Mouse (Mus musculus): ENCODE measurements around the gene App.

App gene

DNA sequence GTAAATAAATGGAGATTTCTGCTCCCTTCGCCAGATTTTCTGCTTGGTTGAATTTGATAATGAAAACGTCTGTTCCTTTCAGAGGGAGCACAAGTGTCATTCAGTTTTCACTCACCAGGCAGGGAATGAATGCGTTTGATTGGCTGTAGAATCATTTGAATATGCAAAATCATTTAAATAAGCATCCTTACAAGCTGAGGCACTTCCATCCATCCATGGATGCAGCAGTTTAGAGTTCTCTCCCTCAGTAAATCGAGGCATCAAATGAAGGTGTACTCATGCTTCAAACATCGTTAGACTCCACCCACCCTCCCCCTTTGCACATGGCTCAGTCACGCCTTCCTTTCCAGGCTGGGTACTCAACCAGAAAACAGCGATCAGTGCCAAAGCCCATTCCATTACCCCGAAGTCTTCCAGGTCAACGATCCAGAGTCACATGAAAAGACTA lies 80.9 kb downstream of the App start:
- Histone ChIP-seq H3K27me3 (ENCODE audit: control insufficient read depth, insufficient read depth, low read length, poor library complexity, severe bottlenecking) (no peaks in the 10 kb centered on the region), H3K36me3 (ENCODE audit: control insufficient read depth, insufficient read depth, low read length, poor library complexity, severe bottlenecking) (no peaks in the 10 kb centered on the region)
- DNase-seq (ENCODE audit: low read depth, low spot score) = no peak

DNA sequence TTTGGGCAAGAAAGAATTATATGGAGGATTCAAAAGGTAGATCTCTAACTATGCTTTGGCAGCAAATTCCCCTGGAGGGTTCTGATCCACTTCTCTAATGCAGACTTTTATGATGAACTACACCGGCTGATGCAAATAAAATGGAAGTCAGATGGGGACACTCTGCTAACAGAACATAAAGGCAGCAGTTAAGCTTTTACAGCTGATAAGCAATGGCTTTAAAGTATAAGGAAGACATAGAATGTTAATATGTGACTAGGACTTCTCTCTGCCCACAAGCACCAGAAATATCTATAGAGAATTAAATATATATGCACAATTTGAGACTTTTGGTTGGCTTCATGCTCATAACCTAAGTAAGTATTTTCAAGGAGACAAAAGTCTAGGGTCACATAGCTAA lies 81.4 kb downstream of the App start:
- Histone ChIP-seq H3K36me3 (ENCODE audit: control insufficient read depth, insufficient read depth, low read length, poor library complexity, severe bottlenecking) (no peaks in the 10 kb centered on the region), H3K27me3 (ENCODE audit: control insufficient read depth, insufficient read depth, low read length, poor library complexity, severe bottlenecking) (no peaks in the 10 kb centered on the region)
- no peak for DNase-seq (ENCODE audit: low read depth, low spot score)

DNA sequence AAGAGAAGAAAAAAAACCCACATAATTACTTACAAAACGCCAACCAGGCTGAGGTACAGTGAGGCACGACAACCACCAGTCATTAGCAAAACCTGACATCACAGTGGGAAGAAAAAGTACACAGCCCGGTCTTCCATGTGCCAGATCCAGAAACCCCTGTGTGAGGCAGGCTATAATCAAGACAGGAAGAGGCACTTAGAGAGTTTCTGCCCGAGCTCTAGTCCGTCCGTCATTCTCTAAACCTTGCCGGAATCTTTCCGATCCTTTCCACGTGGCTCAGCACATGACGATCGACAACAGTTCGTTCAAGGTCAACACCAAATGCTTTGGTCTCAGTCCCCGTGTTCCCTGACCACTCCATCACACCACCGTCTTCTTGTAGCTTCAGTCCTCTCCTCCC lies 82.6 kb downstream of the App start:
- no peak for DNase-seq (ENCODE audit: low read depth, low spot score)
- no peaks in the 10 kb centered on the region for H3K27me3 ChIP-seq (ENCODE audit: control insufficient read depth, insufficient read depth, low read length, poor library complexity, severe bottlenecking)

DNA sequence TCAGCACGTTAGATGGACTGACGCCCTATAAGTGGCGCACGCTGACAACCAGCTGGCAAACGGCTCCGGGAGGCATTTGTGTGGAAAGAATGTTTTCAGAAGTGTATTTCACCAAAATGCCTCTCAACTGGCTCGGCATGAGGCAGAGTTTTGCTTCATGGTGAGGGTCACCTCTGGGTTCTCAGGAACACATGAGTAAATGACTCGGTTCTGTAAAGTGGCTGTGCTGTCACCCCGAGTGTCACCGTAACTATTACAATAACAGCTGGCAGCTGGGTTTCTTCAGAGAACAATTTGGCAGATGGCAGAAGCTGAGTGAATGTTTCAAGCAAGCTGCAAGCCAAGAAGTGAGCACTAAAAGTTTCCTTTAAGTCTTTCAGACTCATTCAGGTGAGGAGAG lies 85.4 kb downstream of the App start:
- H3K36me3 ChIP-seq (ENCODE audit: control insufficient read depth, insufficient read depth, low read length, poor library complexity, severe bottlenecking) = no peaks in the 10 kb centered on the region
- no peak for DNase-seq (ENCODE audit: low read depth, low spot score)

More for the DNA sequence above, 82.6 kb downstream of the App start:
- H3K36me3 ChIP-seq (ENCODE audit: control insufficient read depth, insufficient read depth, low read length, poor library complexity, severe bottlenecking) = no peaks in the 10 kb centered on the region

DNA sequence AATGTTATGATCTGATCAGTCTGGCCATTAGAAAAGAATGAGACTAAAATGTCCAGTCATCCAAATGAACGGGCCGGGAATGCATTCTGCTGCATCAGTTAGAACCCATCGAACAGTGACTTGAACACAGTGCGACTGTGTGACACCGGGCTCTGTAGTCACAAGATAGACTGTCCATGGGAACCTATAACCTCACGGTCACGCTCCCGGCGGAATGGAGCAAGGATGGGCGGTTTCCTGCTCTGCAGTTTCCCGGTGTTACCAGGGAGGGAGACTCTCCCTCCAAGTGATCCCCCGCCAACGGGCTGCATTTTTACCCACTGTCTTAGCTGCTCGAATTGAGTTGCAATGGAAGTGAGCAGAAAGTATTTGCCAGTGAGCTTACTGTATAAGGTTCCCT lies 87.3 kb downstream of the App start:
- H3K27me3 ChIP-seq (ENCODE audit: control insufficient read depth, insufficient read depth, low read length, poor library complexity, severe bottlenecking) = no peaks in the 10 kb centered on the region; the same call in 1 of the 2 replicates
- no peak for DNase-seq (ENCODE audit: low read depth, low spot score)

More for the DNA sequence above, 85.4 kb downstream of the App start:
- no peaks in the 10 kb centered on the region; the same call in 1 of the 2 replicates for H3K27me3 ChIP-seq (ENCODE audit: control insufficient read depth, insufficient read depth, low read length, poor library complexity, severe bottlenecking)

DNA sequence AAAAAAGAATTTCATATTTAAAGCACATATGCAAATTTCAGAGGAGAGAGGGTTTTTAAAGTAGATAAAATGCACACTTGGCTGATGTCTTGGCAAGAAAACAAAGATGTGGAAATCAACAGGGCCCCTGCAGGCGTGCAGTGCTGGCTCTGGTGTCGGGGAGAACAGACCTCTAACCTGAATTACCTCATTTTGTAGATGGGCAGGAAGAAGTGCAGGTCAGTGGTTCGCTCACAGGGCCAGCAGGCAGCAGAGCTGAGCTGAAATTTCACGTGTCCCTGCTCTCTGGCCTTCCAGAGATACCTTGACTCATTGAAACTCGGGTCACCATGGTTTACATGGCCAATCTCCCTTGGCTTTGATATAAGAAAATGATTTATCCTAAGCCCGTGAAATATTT lies 87.7 kb downstream of the App start:
- Histone ChIP-seq H3K36me3 (ENCODE audit: control insufficient read depth, insufficient read depth, low read length, poor library complexity, severe bottlenecking) (no peaks in the 10 kb centered on the region), H3K27me3 (ENCODE audit: control insufficient read depth, insufficient read depth, low read length, poor library complexity, severe bottlenecking) (no peaks in the 10 kb centered on the region; the same call in 1 of the 2 replicates)
- DNase-seq (ENCODE audit: low read depth, low spot score) = no peak

More for the DNA sequence above, 87.3 kb downstream of the App start:
- H3K36me3 ChIP-seq (ENCODE audit: control insufficient read depth, insufficient read depth, low read length, poor library complexity, severe bottlenecking) = no peaks in the 10 kb centered on the region

DNA sequence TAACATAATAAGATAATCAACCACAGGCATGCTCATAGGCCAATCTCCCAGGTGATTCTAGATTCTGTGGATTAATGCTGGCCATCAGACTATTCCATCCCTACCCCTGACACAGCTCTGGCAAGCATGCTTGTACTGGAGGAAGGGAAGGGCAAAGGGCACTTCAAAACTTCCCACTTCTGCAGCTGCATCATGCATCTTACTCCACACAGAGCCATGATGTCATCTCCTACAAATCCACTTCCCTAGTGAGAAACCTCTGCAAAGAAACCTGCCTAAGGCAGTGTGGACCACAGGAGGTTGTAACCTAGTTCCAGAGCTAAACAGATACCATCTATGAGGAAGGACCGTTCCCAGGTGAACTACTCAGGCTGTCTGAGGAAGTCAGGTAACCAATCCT lies 89.4 kb downstream of the App start:
- Histone ChIP-seq H3K36me3 (ENCODE audit: control insufficient read depth, insufficient read depth, low read length, poor library complexity, severe bottlenecking) (no peaks in the 10 kb centered on the region), H3K27me3 (ENCODE audit: control insufficient read depth, insufficient read depth, low read length, poor library complexity, severe bottlenecking) (no peaks in the 10 kb centered on the region; the same call in 1 of the 2 replicates)
- DNase-seq (ENCODE audit: low read depth, low spot score) = no peak

DNA sequence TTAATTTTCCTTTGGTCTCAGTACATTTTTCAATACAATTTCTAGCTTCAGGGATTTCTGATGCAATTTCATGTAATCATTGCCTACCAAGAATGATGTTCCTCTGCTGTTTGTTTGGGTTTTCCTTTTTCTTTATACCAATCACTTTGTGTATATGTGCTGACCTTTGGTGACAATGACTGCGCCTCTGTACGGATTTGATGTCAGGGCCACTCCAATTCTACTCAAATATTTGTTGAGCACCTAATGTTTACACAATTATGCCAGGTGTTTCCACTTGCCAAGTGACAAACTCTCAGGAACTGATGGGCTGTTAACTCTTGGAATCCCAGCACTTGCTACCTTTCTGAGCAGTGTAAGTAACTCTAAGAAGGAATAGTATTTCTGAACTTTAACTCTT lies 98.2 kb downstream of the App start:
- H3K27me3 ChIP-seq (ENCODE audit: control insufficient read depth, insufficient read depth, low read length, poor library complexity, severe bottlenecking) = no peaks in the 10 kb centered on the region
- no peaks in the 10 kb centered on the region for H3K36me3 ChIP-seq (ENCODE audit: control insufficient read depth, insufficient read depth, low read length, poor library complexity, severe bottlenecking)
- DNase-seq (ENCODE audit: low read depth, low spot score) = no peak

DNA sequence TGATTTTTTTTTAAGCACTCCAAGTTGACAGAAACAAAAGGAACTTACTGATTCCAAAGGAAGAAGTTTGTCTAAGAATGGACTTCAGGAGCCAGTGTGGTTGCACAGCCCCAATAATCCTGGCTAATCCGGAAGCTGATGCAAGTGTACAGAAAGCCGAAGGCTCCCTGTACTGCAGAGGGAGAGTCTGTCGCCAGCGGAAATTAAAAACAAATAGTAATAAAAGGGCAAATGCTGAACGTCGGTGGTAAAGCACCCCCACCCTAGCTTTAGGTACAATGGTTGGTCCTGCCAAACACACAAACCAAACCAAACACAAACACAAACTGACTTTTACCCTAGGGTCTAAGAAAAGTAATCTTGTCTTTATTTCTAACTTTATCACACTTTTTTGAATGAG lies 98.7 kb downstream of the App start:
- DNase-seq (ENCODE audit: low read depth, low spot score) = no peak
- Histone ChIP-seq H3K36me3 (ENCODE audit: control insufficient read depth, insufficient read depth, low read length, poor library complexity, severe bottlenecking) (no peaks in the 10 kb centered on the region), H3K27me3 (ENCODE audit: control insufficient read depth, insufficient read depth, low read length, poor library complexity, severe bottlenecking) (no peaks in the 10 kb centered on the region)

DNA sequence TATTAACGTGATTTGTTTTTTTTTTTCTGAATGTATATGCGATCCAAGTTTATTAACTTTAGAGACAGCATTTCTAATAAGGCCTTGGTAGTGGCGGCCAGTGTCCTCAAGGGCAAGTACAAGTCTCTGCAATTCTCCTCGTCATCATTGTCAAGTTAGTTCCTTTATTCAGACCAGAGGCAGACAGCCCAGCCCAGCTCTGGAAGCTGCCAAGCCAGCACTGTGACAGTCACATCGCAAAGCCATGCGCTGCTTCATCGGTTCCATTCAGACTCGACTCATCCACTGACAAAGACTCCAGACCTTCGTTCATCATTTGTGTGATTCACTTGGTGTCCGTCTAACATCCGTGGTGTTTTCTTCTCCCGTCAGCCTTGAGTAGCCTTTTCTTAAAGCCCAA lies 100.9 kb downstream of the App start:
- Histone ChIP-seq H3K27me3 (ENCODE audit: control insufficient read depth, insufficient read depth, low read length, poor library complexity, severe bottlenecking) (no peaks in the 10 kb centered on the region), H3K36me3 (ENCODE audit: control insufficient read depth, insufficient read depth, low read length, poor library complexity, severe bottlenecking) (no peaks in the 10 kb centered on the region)
- peak; percentile 17 for DNase-seq (ENCODE audit: low read depth, low spot score)

DNA sequence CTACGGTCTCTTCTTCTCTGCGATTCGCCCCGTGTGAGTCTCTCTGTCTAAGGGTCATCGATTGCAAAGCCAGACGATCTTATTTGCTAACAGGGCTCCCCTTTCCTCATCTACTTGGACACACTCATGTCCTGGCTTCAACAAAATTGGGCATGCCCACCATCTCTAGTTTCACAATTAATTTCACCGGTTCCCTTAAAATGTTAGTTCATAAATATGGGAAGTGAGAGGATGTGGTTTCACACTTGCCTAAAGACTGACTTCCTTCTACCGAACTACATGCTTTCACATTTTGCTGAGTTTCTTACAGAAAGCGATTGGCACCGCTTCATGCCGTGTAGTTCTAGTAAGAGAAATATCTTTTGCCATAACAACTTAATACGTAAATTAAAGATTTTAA lies 101.8 kb downstream of the App start:
- Histone ChIP-seq H3K36me3 (ENCODE audit: control insufficient read depth, insufficient read depth, low read length, poor library complexity, severe bottlenecking) (no peaks in the 10 kb centered on the region), H3K27me3 (ENCODE audit: control insufficient read depth, insufficient read depth, low read length, poor library complexity, severe bottlenecking) (no peaks in the 10 kb centered on the region)
- DNase-seq (ENCODE audit: low read depth, low spot score) = peak; percentile 56

DNA sequence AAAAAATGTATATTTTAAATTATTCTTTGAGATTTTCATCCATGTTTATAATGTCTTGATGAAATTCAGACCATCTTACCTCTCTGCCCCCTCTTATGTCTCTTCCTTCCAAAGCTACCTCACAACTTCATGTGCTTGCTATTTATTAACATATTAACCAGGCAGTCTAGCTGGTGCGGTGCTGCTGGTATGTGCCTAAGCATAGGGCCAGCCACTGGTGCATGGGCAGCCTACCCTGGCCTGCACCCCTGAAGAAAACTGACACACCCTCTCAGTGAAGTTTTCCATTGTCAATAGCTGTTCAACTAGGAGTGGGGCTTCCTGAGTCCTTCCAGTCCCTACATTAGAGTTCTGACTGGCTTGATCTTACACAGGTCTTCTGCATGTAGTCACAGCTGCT lies 102.3 kb downstream of the App start:
- no peaks in the 10 kb centered on the region for H3K36me3 ChIP-seq (ENCODE audit: control insufficient read depth, insufficient read depth, low read length, poor library complexity, severe bottlenecking)
- no peaks in the 10 kb centered on the region for H3K27me3 ChIP-seq (ENCODE audit: control insufficient read depth, insufficient read depth, low read length, poor library complexity, severe bottlenecking)

DNA sequence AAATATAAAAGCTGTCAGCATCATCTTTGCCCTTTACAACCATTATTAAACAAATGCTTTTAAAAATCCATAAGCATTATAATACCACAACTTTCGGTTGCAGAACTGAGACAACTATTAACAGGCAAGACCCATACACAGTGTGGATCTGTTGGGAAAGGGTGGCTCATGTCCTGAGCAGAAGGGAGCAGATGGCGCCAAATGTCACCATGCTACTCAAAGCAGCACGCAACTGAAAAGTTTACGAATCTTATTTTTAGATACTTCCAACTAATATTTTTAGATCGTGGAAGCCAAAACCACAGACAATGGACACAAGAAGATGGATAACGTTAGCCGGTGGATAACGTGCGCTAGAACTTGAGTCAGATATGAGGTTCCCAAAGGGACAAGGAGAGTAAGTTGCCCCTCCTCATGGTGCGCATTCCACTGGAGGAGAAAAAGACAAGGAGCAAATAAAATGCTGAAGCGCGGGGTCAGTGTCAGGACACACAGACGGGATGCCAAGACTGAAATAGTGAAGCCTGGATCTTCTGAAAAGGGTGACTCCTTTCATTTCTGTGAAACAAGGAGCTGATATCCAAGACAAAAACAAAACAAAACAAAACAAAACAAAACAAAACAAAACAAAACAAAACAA lies 106.2 kb downstream of the App start:
- no peak for DNase-seq (ENCODE audit: low read depth, low spot score)
- H3K27me3 ChIP-seq (ENCODE audit: control insufficient read depth, insufficient read depth, low read length, poor library complexity, severe bottlenecking) = no peaks in the 10 kb centered on the region
- H3K36me3 ChIP-seq (ENCODE audit: control insufficient read depth, insufficient read depth, low read length, poor library complexity, severe bottlenecking) = no peaks in the 10 kb centered on the region

More for the DNA sequence above, 102.3 kb downstream of the App start:
- no peak for DNase-seq (ENCODE audit: low read depth, low spot score)

DNA sequence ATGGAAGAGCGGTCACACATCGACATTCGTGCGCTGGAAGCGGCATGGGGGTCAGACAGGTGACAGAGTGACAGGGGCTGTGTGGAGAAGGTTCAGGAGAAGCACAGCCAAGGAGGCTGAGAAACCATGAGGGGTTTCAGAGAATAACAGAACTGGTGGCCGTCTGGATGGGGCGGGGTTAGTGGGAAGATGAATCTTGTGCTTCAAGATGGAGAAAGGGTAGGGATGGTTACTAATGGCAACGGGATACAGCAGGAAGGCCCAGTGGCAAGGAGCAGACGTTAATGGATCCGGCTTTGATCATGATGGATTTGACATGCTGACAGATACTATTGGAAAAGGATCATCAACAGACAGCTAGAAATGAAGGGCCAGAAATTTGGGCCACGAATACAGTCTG lies 107.3 kb downstream of the App start:
- Histone ChIP-seq H3K27me3 (ENCODE audit: control insufficient read depth, insufficient read depth, low read length, poor library complexity, severe bottlenecking) (no peaks in the 10 kb centered on the region), H3K36me3 (ENCODE audit: control insufficient read depth, insufficient read depth, low read length, poor library complexity, severe bottlenecking) (no peaks in the 10 kb centered on the region)
- no peak for DNase-seq (ENCODE audit: low read depth, low spot score)

DNA sequence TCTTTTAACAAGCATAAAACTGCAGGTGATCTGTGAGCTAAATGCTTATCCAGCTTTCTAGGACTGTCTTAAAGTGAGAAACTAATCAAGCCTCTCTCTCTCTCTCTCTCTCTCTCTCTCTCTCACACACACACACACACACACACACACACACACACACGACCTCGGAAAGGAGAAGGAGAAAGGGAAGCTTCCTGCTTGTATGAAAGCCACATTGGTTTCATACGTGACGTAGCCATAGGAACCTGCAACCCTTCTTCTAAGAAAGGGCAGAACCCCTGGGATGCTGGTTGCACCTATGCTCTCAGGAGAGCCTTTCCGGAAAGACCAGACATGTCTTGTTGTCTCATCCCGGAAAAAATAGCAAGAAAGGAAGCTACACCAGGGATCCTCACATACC lies 108.8 kb downstream of the App start:
- no peak for DNase-seq (ENCODE audit: low read depth, low spot score)
- no peaks in the 10 kb centered on the region for H3K27me3 ChIP-seq (ENCODE audit: control insufficient read depth, insufficient read depth, low read length, poor library complexity, severe bottlenecking)
- no peaks in the 10 kb centered on the region for H3K36me3 ChIP-seq (ENCODE audit: control insufficient read depth, insufficient read depth, low read length, poor library complexity, severe bottlenecking)

DNA sequence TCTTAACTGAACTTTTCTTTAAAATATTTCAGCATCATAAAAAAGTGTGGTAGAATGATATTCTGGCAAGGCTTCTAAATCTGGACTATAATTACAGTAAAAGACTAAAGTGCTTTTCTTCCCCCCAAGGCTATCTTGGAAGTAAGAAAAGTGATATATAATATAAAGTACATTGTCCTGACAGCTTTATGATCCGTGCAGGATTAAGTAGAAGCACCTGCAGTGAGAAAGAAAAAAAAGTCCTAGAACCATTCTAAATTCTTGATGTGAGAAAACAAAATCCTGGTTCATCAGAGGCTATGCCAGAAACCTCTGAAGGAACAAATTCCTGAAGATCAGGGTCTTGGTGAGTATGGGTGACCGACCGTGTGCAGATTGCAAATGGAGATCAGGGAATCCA lies 110.8 kb downstream of the App start:
- no peaks in the 10 kb centered on the region for H3K36me3 ChIP-seq (ENCODE audit: control insufficient read depth, insufficient read depth, low read length, poor library complexity, severe bottlenecking)
- no peaks in the 10 kb centered on the region for H3K27me3 ChIP-seq (ENCODE audit: control insufficient read depth, insufficient read depth, low read length, poor library complexity, severe bottlenecking)
- DNase-seq (ENCODE audit: low read depth, low spot score) = no peak
